Mouse (Mus musculus): ENCODE results near the gene Notch2. TPM values are rescaled to one million over a fixed set of nuclear protein-coding genes. Genes with fewer than 3 reads are reported as not detected.
"Not testable (repeated sequence)": the region's sequence is repeated elsewhere in the genome, so short reads cannot be mapped to it uniquely, and the experiment has no call there.

The Notch2 gene
- polyA plus RNA-seq, 1 experiment = 14.5 TPM

DNA sequence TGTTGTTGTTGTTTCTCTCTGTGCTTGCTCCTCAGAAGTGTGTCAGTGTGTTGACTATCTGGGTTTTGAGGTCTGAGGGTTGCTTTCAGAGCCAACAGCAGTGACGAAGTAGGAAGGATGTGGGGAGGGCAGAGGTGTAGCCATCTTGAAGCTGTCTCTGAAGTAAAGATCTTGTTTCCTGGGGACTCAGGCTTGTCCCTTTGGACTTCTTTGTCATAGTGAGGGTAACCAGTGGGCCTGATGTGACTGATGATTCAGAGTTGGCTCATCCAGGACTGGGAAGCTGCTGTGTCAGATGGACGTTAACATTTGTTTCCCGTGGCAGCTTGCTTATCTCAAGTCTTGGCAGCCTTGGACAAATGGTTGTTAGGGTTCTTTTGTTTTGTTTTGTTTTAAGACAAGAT lies 14.0 kb downstream of the Notch2 start:
- DNase-seq (ENCODE audit: extremely low spot score in 1 of 2, low spot score in 1 of 2) = no peak

DNA sequence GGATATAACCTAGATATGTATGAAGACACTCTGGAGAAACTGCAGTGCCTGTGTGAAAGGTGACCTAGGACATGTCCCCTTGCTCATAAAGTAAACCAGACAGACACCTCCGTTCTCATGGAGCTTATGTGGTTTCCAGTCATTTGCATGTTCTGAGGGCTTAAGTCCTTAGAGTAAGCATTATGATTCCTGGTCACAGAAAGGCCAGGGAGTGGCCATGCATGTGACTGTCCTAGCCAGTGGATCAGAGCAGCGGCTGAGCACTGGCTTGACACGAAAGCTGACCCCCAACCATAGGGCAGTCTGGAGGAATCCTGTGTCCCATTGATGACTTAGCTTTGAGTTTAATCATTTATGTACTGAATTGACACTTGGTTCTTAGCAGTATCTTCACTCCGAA lies 14.7 kb downstream of the Notch2 start:
- DNase-seq (ENCODE audit: extremely low spot score in 1 of 2, low spot score in 1 of 2) = no peak

DNA sequence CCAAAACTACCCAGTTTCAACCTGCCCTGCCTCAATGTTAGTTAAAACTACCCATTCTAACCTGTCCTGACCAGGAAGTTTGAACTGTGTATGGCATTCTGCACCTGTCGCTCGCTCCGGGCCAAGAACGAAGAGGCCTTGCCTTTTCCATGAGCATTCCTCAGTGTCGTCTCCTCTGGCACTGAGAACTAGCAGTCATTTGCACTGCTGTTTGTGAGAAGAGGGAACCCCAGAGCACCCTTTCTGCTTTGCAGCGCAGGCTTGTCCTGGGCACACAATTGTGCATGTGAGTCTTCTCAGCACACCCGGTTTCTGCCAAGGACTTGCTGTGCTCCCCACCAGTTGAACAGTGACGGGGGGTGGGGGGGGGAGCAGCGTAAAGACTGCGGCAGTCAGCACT lies 15.6 kb downstream of the Notch2 start:
- no peak for DNase-seq (ENCODE audit: extremely low spot score in 1 of 2, low spot score in 1 of 2)

DNA sequence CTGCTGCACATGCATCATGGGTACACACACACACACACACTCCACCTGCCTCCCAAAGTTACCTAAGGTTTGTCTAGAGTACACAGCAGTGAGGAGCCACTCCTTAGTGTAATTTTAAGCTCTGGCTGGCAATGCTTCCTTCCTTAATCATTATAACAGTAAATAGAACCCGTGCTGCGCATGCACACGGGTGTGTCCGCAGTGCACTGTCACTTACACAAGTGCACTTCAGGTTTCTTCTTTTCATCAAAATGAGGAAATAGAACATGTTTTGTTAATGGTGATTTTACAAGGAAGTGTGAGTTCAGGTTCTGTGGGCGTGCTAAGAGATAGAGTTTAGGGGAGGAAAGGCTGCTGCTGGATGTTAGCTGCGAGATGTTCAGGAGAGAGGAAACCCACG lies 17.8 kb downstream of the Notch2 start:
- DNase-seq (ENCODE audit: extremely low spot score in 1 of 2, low spot score in 1 of 2) = no peak

DNA sequence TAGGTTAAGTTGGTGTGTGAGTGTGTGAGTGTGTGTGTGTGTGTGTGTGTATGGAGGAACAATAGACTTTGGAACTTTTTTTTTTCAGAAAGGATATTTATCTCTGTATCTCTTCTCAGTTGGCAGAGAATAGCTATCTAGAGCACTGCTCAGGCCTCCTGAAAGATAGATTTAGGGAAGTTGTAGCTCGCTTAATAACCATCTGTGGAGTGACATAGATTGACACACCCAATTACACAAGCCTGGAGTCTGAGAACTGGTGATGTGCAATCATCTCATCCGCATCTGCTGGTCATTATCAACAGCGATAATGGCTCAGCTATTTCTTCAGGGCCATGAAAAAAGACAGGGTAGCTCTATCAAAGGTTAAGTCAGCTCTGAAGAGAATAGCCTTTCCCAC lies 18.9 kb downstream of the Notch2 start:
- DNase-seq (ENCODE audit: extremely low spot score in 1 of 2, low spot score in 1 of 2) = no peak

DNA sequence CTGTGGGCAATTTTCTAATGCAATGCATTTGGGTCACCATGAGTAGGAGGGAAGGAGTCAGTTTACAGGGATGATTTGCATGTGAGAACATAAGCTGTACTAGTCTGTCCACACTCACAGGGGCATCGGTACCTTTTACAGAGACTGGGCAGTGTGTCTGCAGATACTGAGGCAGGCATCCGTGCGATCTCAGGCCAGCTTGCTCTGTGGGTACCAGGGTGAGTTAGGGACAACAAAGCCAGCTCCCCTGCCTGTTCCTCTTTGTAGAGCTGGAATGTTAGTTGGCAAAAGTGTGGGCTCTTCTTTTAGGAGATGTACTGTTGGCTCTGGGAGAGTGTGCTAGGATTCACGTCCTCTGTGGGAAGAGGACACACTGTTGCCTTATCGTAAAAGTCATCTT lies 19.6 kb downstream of the Notch2 start:
- DNase-seq (ENCODE audit: extremely low spot score in 1 of 2, low spot score in 1 of 2) = no peak

DNA sequence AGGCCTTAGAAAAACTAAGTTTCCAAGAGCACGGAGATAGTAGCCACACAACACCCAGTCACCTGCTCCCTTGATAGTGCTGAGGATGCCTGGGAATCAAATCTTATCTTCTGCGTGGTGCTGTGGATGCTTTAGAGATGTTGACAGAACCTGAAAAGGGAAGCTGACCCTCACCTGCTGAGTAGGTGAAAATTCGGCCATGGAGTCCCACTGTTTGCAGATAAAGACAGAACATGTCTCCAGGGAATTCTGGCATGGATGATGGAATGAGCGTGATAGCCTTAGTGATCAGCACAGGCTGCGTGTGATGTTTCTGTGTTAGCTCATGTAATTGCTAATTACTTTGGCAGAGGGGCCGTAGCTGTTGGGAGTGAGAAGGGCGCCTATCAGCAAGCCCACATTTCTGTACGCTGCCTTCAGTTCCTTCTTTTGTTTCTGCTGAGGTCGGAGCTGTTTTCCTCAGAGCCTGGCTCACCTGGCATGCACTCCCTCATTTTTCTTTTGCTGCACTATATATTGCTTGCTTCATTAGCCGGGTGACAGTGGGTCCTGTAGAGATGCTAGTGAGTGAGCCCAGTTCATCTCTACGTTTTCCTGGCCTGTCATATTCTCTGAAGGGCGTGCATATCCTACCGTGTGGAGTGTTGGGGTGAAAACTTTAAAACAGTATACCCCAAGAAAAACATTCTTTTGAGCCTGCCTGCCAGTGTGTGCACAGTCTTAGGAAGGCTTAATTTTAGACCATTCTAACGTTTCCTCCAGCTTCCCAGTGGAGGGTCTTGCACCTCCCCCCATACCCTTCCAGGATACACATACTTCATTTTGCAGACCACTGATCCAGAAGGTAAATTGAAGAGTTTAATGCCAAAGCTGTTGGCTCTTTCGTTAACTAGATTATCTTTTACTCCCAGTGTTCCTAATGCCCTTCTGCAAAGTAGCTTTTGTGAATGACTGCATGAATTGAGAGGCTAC lies 21.6 kb downstream of the Notch2 start:
- no peak for DNase-seq (ENCODE audit: extremely low spot score in 1 of 2, low spot score in 1 of 2)

DNA sequence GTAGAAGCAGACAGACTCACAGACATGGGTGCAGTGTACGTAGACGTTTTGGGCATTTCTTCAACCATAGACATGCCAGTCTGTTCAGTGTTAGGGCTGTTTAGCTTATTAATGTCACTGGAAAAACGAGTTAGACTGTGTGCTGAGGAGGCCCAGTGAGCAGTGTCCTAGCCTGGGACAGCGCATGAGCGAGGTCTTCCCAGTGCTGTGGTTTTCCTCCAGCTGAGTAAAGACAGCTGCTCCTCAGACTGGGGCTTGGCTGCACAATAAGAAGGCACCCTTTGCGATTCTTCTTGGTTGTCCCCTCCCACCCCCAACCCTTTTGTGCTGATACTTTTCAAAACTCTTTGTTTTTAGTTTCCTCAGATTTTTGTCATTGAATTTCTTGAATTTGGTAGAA lies 22.8 kb downstream of the Notch2 start:
- DNase-seq (ENCODE audit: extremely low spot score in 1 of 2, low spot score in 1 of 2) = no peak

DNA sequence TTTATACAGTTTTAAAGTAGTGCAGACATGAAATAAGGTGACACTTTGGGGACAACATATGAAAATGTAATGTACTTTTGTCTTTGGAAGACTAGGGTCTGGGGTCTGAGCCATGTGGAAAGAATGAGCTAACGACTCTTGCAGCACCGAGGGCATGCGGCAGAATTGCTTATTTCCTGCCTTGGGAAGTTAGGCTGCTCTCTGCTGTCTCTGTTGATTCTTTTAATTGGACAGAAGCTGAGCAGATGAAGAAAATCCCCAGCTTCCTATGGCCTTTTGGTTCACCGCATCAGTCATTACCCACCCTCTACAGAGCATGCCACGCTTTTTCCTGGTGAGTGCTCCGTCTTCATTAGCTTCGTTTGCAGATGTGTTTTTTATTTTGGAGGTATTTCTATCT lies 23.8 kb downstream of the Notch2 start:
- no peak for DNase-seq (ENCODE audit: extremely low spot score in 1 of 2, low spot score in 1 of 2)

DNA sequence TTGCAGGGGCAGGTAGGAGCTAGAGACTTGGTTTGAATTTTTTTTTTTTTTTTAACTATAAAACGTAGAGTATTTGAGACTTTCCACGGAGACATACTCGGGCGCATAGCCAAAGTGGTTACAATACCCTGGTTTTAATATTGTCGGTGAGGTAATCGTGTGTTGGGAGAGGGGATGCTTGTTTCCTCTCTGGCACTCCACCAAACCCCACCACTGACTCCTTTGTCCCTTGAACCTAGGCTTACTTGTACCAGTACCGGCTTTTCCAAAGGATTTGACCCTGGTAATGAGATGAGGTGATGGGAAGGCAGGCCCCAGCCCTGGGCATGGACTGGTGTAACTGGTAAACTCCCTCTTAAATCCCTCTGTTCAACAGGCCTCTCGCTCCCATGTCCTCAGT lies 25.3 kb downstream of the Notch2 start:
- no peak for DNase-seq (ENCODE audit: extremely low spot score in 1 of 2, low spot score in 1 of 2)

DNA sequence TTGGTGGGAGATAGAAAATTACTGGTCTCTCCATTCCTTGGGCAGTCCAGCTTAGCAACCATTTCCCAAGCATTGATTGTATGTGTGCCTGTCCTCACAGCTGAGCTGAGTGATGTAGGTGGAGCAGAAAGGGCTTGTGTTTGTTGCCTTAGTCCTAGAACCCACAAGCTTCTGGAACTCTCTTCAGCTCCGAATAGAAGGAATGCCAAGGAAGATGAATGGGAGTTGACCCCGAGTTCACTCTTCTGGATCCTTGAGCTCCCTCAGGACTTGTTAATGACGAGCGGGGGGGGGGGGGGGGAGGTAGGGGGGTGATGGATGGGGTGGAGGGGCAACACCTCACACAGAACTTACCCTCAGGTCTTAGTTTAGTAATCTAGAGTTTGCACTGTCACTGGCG lies 25.9 kb downstream of the Notch2 start:
- no peak for DNase-seq (ENCODE audit: extremely low spot score in 1 of 2, low spot score in 1 of 2)

DNA sequence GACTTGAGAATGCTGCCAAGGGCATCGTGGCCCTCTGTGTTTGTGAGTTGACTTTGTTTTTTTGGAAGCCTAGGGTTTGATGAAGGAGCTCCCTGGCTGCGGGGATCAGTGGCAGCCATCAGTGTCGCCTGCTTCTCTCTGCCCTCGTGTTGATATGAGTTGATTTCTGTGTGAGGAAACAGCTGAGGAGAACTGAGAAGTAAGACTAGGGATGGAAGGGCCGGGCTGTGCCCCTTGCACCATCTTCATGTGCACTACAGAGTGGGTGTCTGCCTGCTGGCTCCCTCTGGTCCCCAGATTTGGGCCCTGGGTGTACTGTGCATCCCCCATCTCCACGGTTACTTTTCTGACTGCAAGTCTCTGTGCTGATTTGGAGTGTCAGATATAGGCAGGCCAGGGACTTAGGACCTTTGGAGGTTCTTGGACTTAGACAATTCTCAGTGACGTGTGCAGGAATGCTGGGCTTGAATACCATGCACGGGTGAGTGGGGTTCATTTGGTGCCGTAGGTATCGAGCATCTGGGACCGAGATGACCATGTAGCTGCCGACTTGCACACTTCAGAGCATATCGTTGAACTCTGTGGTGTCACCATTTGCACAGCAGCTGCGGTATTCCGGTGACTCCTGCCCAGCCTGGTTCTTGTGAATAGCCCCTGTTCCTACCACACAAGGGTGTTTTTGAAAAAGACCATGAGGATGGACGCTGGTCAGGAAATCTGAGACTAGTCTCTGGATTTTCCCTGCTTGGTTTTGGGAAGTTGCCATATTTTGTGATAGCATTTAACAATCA lies 26.5 kb downstream of the Notch2 start:
- DNase-seq (ENCODE audit: extremely low spot score in 1 of 2, low spot score in 1 of 2) = no peak

DNA sequence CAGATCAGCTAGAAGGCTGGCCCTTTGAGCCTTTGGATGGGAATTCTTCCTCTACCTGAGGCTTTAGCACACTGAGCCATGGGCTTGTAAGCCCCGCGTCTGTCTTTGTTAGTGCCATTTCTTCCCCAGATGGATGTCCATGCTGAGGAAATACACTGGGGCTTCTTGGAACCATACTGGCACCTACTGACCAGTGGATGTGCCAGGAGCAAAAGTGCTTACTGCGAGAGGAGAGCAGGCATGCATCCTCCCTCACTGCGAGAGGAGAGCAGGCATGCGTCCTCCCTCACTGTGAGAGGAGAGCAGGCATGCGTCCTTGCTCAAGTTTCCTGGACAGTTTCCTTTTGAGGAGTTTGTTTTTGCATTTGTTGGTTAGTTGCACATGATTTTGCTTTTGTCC lies 27.5 kb downstream of the Notch2 start:
- no peak for DNase-seq (ENCODE audit: extremely low spot score in 1 of 2, low spot score in 1 of 2)

DNA sequence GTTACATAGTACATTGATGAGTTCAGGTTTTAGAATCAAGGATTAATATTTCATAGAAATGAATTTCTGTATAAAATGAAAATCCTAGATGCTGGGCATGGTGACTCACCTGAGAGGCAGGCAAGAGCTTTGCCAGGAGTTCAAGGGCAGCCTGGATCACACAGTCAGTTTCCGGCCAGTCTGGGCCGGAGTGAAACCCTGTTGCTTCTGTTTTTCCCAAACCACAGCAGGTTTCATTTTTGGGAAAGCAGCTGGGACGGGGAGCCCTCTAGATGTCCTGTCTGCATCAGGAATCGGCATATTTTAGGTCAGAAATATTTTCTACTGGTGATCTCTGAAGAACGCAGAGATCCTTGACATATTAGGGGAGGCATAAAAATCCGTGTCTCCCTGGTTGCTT lies 29.0 kb downstream of the Notch2 start:
- no peak for DNase-seq (ENCODE audit: extremely low spot score in 1 of 2, low spot score in 1 of 2)

DNA sequence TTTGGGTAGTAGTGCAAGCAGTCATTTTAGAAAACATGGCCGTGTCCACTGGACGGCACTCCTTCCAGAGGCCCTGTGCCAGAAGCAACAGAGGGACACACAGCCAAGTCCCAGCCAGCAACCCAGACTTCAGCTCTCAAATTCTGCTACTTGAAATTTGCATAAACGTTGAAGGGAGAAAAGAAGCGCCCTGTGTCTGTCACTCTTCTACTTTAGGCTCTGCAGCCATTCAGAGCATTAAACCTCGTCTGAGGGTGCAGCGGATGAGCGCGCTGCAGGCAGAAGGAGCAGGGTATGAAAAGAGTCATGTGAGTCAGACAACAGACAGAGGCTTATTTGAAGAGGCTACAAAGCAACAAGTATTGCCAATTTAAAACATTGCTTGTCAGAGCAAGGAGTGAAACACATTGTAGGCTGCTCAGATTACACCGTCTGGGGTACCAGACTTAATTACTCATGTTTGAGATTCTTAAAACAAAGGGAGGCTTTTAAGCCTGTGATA lies 29.7 kb downstream of the Notch2 start:
- DNase-seq (ENCODE audit: extremely low spot score in 1 of 2, low spot score in 1 of 2) = peak; percentile 17 to 55

DNA sequence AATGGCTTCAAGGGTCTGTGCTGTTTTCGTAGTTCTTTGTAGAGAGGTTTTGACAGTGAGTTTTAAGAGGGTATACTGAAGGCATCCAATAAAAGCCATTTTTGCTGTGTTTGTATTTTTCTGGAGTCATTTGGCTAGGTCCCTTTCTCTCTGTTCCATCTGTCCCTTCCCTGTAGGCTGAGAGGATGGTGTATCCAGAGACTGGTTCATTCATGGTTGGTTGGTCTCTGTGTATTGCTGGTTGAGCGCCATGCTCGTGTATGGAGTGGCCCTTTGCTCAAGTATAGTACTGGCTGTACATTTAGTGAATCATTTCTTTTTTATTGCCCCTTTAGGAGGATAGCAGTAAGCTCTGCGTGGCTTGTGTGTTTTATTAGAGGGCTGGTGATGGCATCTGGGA lies 30.3 kb downstream of the Notch2 start:
- DNase-seq (ENCODE audit: extremely low spot score in 1 of 2, low spot score in 1 of 2) = no peak

DNA sequence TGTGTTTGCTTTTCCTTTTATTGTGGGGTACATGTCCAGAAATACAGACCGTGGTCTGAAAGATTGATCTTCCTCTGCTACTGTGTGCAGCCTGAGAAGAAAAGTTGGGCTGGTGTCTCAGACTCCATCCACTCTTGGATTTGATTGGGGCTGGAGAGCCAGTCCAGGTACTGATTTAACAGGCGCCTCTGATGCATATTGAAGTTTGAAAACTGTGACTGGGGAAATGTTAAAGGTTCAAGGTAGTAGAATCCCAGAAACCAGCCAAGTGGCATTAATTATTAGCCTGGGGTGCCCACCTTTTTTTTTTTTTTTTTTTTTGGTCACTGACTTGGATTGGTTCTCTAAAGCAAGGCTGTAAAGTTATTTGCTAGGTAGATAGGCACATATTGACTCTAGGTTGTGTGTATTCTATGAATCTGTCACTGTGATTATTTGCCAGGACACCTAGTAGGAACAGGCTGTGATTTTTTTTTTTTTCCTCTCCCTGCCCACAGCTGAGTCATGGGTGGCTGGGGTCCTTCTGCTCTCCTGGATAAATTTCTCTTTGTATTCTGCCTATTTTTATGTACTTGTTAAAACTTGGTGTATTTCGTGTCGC lies 31.5 kb downstream of the Notch2 start:
- DNase-seq (ENCODE audit: extremely low spot score in 1 of 2, low spot score in 1 of 2) = no peak

DNA sequence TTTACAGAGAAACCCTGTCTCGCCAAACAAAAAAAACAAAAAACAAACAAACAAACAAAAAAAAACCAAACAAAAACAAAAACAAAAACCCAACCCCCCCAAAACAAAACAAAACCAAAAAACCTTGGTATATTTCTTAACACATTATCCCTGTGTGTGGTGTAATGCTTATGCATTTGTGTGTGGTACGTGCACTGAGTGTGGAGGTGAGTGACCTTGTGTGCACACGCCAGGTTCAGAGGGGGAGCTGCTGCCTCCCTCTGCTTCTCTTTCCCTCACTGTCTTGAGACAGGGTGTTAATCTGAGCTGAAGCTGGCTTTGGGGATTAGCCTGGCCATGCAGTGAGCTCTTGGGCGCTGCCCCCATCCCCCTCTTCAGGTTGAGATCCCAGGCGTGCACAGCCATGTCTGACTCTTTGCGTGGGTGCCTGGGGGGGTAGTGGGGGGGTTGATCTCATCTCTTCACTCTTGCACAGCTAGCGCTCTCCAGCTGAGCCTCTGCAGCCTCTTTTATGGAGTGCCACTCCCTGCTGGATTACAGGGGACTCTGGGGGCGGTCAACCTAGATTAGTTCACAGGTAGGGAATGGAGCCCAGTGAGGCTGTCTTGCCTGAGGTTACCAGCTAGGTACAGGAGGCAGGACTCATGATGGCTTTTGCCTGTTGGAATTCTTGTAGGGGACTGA lies 32.3 kb downstream of the Notch2 start:
- DNase-seq (ENCODE audit: extremely low spot score in 1 of 2, low spot score in 1 of 2) = no peak

DNA sequence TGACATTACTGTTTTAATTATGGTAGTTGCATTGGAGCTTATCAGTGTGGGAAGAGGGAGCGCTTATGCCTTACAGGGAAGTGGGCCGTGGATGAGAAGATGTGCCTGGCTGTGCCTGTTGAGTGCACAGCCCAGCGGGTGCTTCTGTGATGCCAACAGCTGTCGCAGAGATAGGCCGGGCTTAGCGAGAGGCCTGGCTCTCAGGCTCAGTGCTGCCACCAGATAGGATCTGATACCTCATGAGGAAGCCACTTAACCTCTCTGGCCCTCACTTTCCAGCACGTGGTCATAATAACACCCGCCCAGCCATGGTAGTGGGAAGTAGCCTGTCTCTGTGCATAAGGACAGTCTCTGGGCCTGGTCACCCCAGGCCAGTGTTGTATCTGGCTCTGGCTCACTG lies 33.0 kb downstream of the Notch2 start:
- no peak for DNase-seq (ENCODE audit: extremely low spot score in 1 of 2, low spot score in 1 of 2)

DNA sequence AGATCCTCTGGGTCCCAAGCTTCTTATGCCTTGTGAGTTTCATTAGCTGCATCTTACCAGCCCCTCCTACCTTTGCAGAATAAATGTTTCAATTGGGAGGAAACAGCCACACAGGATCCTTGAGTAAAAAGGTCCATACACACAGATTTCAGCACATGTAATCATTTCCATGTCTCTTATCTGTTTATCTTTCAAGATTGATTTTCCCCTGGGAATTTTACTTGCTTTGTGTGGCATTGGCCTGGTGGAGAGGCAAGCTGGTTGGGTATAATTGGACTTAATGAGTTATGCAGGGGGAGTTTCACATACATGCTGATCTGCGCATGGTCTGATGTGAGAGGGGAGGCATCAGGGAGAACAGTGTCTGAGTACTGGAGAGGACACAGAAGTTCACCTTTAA lies 36.3 kb downstream of the Notch2 start:
- DNase-seq (ENCODE audit: extremely low spot score in 1 of 2, low spot score in 1 of 2) = no peak

DNA sequence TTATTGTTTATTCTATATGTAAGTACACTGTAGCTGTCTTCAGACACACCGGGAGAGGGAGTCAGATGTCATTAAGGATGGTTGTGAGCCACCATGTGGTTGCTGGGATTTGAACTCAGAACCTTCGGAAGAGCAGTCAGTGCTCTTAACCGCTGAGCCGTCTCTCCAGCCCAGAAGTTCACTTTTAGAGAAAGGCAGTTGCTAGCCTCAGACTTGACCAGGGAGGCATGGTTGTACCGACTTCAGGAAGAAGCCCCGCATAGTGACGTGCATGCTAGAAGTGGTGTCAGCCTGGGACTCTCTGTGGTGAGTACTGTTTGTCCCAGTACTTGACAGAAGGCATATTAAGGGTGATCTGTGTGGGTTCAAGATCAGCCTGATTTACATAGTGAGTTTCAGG lies 36.8 kb downstream of the Notch2 start:
- DNase-seq (ENCODE audit: extremely low spot score in 1 of 2, low spot score in 1 of 2) = not testable (repeated sequence)

All from frontal cortex, adult 2 months (tissue).